Mouse (Mus musculus): ENCODE results near the gene Trim67. TPM values are rescaled to one million over a fixed set of nuclear protein-coding genes. Genes with fewer than 3 reads are reported as not detected.

Trim67 gene
- polyA plus RNA-seq, 1 experiment from 2014 or later = 0.33 TPM

DNA sequence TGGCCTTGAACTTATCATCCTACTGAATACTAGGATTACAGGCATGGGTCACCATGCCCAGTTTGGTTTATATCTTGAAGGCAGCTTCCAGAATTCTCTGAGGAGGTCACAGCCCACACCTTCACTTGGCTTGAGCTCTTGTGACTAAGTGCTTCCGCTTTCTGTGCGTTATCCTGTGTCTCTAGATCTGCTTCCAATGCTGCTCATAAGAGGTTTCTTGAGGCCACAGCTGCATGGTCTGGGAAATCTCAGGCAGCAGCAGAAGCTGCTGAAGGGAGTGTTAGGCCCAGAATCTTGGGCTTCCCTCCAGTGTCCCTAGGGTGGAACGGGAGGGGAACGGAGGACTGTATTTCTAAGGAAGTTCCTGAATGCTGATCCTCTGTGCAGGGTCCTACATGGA lies 20.4 kb downstream of the Trim67 start:
- ChIA-PET CTCF (interaction anchor here (1.3 kb wide), 1 partner anchor 32 kb away, joined by 3 read pairs; no protein-coding TSS in a partner anchor), POLR2A (no interaction called here)
- ATAC-seq (no peak), DNase-seq (ENCODE audit: low read depth, low spot score) (no peak)
- no peak for TF ChIP-seq CTCF (IDR thresholded peaks at IDR 0.05)
- in situ Hi-C loops (cut with MboI; ENCODE audit: low pct_unique_long_range_greater_than_20kb) = no loop called here
- peaks cover 9% of the 10 kb centered on the region for H3K27me3 ChIP-seq

DNA sequence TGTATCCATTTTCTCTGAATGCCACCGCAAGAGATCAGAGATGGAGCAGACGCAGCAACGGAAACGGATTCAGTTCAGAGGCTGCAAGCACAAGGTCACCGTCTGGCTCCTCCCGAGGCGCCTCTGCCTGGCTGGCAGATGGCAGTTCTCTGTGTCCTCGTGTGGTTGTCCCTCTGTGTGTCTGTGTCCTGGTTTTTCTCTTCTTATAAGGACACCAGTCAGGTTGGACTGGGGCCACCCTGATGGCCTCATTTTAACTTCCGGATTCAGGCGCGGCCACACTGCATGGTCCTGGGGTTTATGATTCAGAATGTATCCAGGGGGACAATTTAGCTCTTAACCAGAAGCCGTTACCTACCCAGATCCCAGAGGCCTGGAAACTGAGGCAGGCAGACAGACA lies 23.0 kb downstream of the Trim67 start:
- no peak for ATAC-seq
- in situ Hi-C loops (cut with MboI; ENCODE audit: low pct_unique_long_range_greater_than_20kb) = no loop called here
- H3K27me3 ChIP-seq = no peaks in the 10 kb centered on the region
- ChIA-PET POLR2A (no interaction called here), CTCF (no interaction called here)
- TF ChIP-seq CTCF (IDR thresholded peaks at IDR 0.05) = no peak
- no peak for DNase-seq (ENCODE audit: low read depth, low spot score)

- in situ Hi-C loops (cut with MboI; ENCODE audit: low pct_unique_long_range_greater_than_20kb) = no loop called here
- POLR2A ChIA-PET = no interaction called here
- DNase-seq (ENCODE audit: low read depth, low spot score) (no peak), ATAC-seq (no peak)
- no peak for TF ChIP-seq CTCF (IDR thresholded peaks at IDR 0.05)
- CTCF ChIA-PET = no interaction called here
- no peaks in the 10 kb centered on the region for H3K27me3 ChIP-seq
These were observed 24.0 kb downstream of the Trim67 start for GRCm38 (mm10) chr8:124816866-124817265.

DNA sequence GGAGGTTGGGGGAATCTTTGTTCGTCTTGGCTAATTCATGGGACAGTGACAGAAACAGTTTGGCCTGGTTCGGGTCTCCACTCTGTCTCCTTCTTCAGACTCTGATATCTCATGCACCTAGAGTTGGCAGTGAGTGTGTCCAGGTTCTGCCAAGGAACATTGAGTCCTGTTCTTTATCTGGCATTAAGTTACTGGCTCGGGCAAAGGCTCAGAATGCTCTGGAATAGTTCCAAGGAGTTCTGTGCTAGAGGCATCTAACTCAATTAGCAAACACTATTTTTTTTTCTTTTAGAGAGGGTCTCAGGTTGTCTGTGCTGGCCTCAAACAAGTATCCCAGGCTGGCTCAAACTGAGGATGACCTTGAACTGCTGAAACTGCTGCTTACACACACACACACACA lies 24.5 kb downstream of the Trim67 start:
- DNase-seq (ENCODE audit: low read depth, low spot score) = no peak
- no peak for TF ChIP-seq CTCF (IDR thresholded peaks at IDR 0.05)
- no peaks in the 10 kb centered on the region for H3K27me3 ChIP-seq
- ChIA-PET CTCF (no interaction called here), POLR2A (no interaction called here)
- ATAC-seq = no peak
- in situ Hi-C loops (cut with MboI; ENCODE audit: low pct_unique_long_range_greater_than_20kb) = no loop called here

DNA sequence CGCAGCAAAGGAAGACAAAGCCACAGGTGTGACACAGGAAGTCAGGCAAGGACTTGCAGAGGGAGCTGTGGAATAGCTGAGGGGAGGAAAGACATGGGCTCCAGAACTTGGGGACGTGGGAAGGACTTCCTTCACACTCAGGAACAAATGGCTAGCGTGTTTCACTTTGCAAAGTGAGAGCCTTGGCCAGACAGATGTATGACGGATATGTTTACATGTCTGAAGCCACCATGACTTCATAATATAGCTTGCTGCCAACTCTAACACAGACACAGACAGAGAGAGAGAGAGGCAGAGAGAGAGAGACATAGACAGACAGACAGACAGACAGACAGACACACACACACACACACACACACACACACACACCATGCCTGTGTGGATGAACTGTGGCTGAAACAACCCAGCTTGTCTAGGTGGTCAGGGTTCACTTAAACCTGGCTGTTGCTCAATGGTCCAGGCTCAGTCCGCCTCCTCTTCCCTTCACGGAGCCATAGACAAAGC lies 26.8 kb downstream of the Trim67 start:
- DNase-seq (ENCODE audit: low read depth, low spot score) (no peak), ATAC-seq (no peak)
- CTCF ChIA-PET = interaction anchor here (1.4 to 2.5 kb wide), 2 partner anchors 8 to 10 kb away, joined by 3 to 7 read pairs; no protein-coding TSS in a partner anchor
- TF ChIP-seq CTCF (IDR thresholded peaks at IDR 0.05) = no peak
- in situ Hi-C loops (cut with MboI; ENCODE audit: low pct_unique_long_range_greater_than_20kb) = no loop called here
- POLR2A ChIA-PET = no interaction called here
- H3K27me3 ChIP-seq = no peaks in the 10 kb centered on the region

- no peak for TF ChIP-seq CTCF (IDR thresholded peaks at IDR 0.05)
- no peaks in the 10 kb centered on the region for H3K27me3 ChIP-seq
- POLR2A ChIA-PET = no interaction called here
- CTCF ChIA-PET = interaction anchor here (1.1 to 2.5 kb wide), 3 partner anchors 8 to 17 kb away, joined by 3 to 7 read pairs (median 3); no protein-coding TSS in a partner anchor
- in situ Hi-C loops (cut with MboI; ENCODE audit: low pct_unique_long_range_greater_than_20kb) = no loop called here
- DNase-seq (ENCODE audit: low read depth, low spot score) = no peak
- no peak for ATAC-seq
These were observed 27.2 kb downstream of the Trim67 start for GRCm38 (mm10) chr8:124820125-124820524.

DNA sequence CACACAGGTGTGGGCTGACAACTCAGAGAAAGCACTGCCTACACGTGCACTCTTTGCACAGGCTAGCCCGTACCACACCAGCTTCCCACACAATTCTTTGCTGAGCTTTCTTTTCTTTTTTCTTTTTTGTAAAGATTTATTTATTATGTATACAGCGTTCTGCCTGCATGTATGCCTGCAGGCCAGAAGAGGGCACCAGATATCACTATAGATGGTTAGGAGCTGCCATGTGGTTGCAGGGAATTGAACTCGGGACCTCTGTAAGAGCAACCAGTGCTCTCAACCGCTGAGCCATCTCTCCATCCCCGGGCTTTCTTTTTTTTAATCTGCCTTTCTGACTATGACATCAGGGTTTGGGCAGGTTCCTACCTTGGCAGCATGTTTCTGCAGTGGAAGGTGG lies 30.6 kb downstream of the Trim67 start:
- POLR2A ChIA-PET = no interaction called here
- DNase-seq (ENCODE audit: low read depth, low spot score) (no peak), ATAC-seq (no peak)
- CTCF ChIA-PET = interaction anchor here (2.5 kb wide), 1 partner anchor 13 kb away, joined by 5 read pairs; no protein-coding TSS in a partner anchor
- no peak for TF ChIP-seq CTCF (IDR thresholded peaks at IDR 0.05)
- in situ Hi-C loops (cut with MboI; ENCODE audit: low pct_unique_long_range_greater_than_20kb) = no loop called here
- H3K27me3 ChIP-seq = no peaks in the 10 kb centered on the region

GRCm38 (mm10) chr8:124826658-124827057 lies 33.8 kb downstream of the Trim67 start:
- H3K27me3 ChIP-seq = no peaks in the 10 kb centered on the region
- in situ Hi-C loops (cut with MboI; ENCODE audit: low pct_unique_long_range_greater_than_20kb) = loop anchor here (5.0 kb wide), 2 partner anchors 89 to 209 kb away; no protein-coding TSS in a partner anchor
- DNase-seq (ENCODE audit: low read depth, low spot score) (peak; percentile 91), ATAC-seq (peak; percentile 80)
- ChIA-PET CTCF (interaction anchor here (0.9 to 2.9 kb wide), 7 partner anchors 8 to 86 kb away, joined by 3 to 13 read pairs (median 4); no protein-coding TSS in a partner anchor), POLR2A (interaction anchor here (0.8 to 1.9 kb wide), 3 partner anchors 37 to 1908 kb away, joined by 3 to 5 read pairs (median 4); no protein-coding TSS in a partner anchor)
- TF ChIP-seq CTCF (IDR thresholded peaks at IDR 0.05) = no peak

DNA sequence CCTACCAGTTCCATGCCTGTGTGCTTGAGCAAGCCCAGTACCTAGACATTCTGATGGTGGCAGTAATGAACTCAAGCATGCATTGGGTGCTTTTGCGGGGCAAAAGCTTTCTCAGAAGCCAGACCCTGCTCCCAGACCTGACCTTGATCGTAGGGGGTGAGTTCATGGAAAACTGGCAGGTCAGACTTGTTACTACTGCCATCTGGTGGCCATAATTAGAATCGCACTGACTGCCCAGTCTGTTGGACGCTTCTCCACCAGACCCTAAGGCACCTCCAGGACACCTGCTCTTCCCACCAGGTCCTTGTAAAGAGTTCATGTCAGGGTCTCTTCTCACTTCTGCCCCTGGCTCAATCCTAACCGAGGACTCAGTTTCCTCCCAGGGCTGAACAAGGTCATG lies 34.5 kb downstream of the Trim67 start:
- DNase-seq (ENCODE audit: low read depth, low spot score) (peak; percentile 50), ATAC-seq (peak; percentile 28)
- ChIA-PET CTCF (interaction anchor here (0.8 to 2.9 kb wide), 8 partner anchors 8 to 87 kb away, joined by 3 to 13 read pairs (median 4); no protein-coding TSS in a partner anchor), POLR2A (interaction anchor here (0.6 to 1.9 kb wide), 3 partner anchors 86 to 1908 kb away, joined by 3 to 5 read pairs (median 3); no protein-coding TSS in a partner anchor)
- in situ Hi-C loops (cut with MboI; ENCODE audit: low pct_unique_long_range_greater_than_20kb) = loop anchor here (5.0 kb wide), 2 partner anchors 90 to 210 kb away; no protein-coding TSS in a partner anchor
- no peaks in the 10 kb centered on the region for H3K27me3 ChIP-seq
- no peak for TF ChIP-seq CTCF (IDR thresholded peaks at IDR 0.05)

DNA sequence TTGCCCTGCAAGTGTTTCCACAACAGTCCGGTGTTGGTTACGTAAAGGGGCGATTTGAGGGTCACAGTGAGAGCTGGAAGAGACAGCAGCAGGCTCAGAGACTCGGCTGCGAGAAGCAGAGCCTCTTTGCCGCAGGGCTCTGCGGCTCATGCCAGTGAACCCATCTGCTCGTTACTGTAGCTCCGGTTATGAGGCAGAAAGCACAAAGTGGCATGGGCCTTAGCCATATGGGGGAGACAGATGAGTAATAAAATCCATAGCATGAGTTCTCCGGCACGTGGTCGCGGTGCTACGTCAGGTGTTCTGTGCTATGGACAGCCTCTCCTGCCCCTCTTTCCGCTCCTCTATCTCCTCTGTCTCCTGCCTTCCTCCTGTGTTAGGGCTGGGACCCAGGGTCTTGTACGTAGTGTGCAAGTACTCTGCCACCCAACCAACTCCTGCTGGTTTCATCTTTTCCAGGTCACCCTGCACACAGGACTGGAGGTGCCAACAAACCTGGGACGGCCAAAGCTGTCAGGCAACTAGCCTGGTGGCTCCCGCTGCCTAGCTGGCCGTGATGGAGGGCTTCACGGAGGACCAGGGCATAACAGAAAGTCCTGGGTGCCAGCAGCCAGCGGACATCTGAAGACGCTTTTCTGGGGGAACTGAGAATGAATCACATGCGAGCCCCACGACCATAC lies 35.8 kb downstream of the Trim67 start:
- H3K27me3 ChIP-seq = no peaks in the 10 kb centered on the region
- DNase-seq (ENCODE audit: low read depth, low spot score) (no peak), ATAC-seq (no peak)
- TF ChIP-seq CTCF (IDR thresholded peaks at IDR 0.05) = no peak
- POLR2A ChIA-PET = no interaction called here
- in situ Hi-C loops (cut with MboI; ENCODE audit: low pct_unique_long_range_greater_than_20kb) = loop anchor here (5.0 kb wide), 2 partner anchors 91 to 211 kb away; no protein-coding TSS in a partner anchor
- CTCF ChIA-PET = interaction anchor here (1.1 to 2.9 kb wide), 2 partner anchors 9 to 18 kb away, joined by 3 to 13 read pairs; no protein-coding TSS in a partner anchor

DNA sequence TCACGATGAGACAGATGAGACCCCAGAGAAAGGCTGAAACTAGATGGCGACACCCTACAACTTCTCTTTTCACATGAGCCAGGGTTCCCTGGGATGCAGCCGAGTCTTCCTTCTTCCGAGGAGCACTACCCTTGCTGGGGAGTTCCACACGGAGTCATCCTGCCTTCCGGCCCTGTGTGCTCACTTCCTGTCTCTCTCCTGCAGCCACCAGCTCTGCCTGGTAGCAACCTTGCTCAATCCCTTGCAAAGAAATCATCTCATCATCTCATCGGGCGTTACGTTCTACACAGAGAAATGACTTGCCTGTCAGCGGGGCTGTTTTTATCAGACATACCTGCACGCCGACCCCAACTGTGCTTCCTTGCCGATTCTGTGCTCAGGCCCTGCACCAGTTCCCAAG lies 37.2 kb downstream of the Trim67 start:
- no peak for TF ChIP-seq CTCF (IDR thresholded peaks at IDR 0.05)
- ATAC-seq = no peak
- CTCF ChIA-PET = no interaction called here
- POLR2A ChIA-PET = no interaction called here
- no peaks in the 10 kb centered on the region for H3K27me3 ChIP-seq
- in situ Hi-C loops (cut with MboI; ENCODE audit: low pct_unique_long_range_greater_than_20kb) = no loop called here
- DNase-seq (ENCODE audit: low read depth, low spot score) = no peak
